Mouse (Mus musculus): ENCODE measurements around the gene Vmn2r15. TPM values are rescaled to one million over a fixed set of nuclear protein-coding genes. Genes with fewer than 3 reads are reported as not detected.

Vmn2r15 gene
- not detected in 2 replicates for polyA plus RNA-seq (2014; fragmentation: Nextera tagmentation; extraction: Ambion mirVana)

GRCm38 (mm10) chr5:109297544-109297943, at the start of gene Vmn2r15:
Vmn2r15 (minus strand) TSS chr5:109297644.
- H3K27ac ChIP-seq (ENCODE audit: low read depth, low read length), result no peak within 1 kb of the TSS
- no peak within 1 kb of the TSS for H3K4me2 ChIP-seq
- no peak within 1 kb of the TSS for H3K4me3 ChIP-seq (ENCODE audit: low read depth, low read length)
- WGBS (ENCODE audit: insufficient replicate concordance), result 48% methylated on average over 3 of the region's 3 CpGs
- ATAC-seq (replicated peaks; ENCODE audit: insufficient number of reproducible peaks, low FRiP score, low TSS enrichment), result no peak
- H3K27me3 ChIP-seq (ENCODE audit: control insufficient read depth, insufficient read depth, low read length), result no peaks in the 10 kb centered on the region
- no peaks in the 10 kb centered on the region for H3K36me3 ChIP-seq (ENCODE audit: control insufficient read depth, insufficient read depth, low read length)
- no peaks in the 10 kb centered on the region; the same call in 1 of the 2 replicates for H3K9me3 ChIP-seq (replicated peaks; ENCODE audit: control insufficient read depth, low read length)
- no peak within 1 kb of the TSS for H3K9ac ChIP-seq (ENCODE audit: low read depth, low read length)
- H3K4me1 ChIP-seq (ENCODE audit: control insufficient read depth, insufficient read depth, low read length), result no peaks in the 10 kb centered on the region

- H3K27me3 ChIP-seq (ENCODE audit: control insufficient read depth, insufficient read depth, low read length), result no peaks in the 10 kb centered on the region
- no peak within 1 kb of the TSS for H3K4me2 ChIP-seq
- H3K4me1 ChIP-seq (ENCODE audit: control insufficient read depth, insufficient read depth, low read length), result no peaks in the 10 kb centered on the region
- H3K27ac ChIP-seq (ENCODE audit: low read depth, low read length), result no peak within 1 kb of the TSS
- ATAC-seq (replicated peaks; ENCODE audit: insufficient number of reproducible peaks, low FRiP score, low TSS enrichment), result no peak
- H3K9me3 ChIP-seq (replicated peaks; ENCODE audit: control insufficient read depth, low read length), result peaks cover 11% of the 10 kb centered on the region
- no peak within 1 kb of the TSS for H3K4me3 ChIP-seq (ENCODE audit: low read depth, low read length)
- H3K36me3 ChIP-seq (ENCODE audit: control insufficient read depth, insufficient read depth, low read length), result no peaks in the 10 kb centered on the region
- whole genome bisulfite sequencing (ENCODE audit: insufficient replicate concordance), result 52% methylated on average over 2 of the region's 2 CpGs
- no peak within 1 kb of the TSS for H3K9ac ChIP-seq (ENCODE audit: low read depth, low read length)
These were observed 32.4 kb upstream of the Vmn2r15 start, which contains the start of gene Vmn2r16 for GRCm38 (mm10) chr5:109329862-109330261. Vmn2r16 (plus strand) TSS chr5:109330162.

GRCm38 (mm10) chr5:109294655-109295054, 2.8 kb downstream of the Vmn2r15 start:
- ATAC-seq (replicated peaks; ENCODE audit: insufficient number of reproducible peaks, low FRiP score, low TSS enrichment), result no peak
- Histone ChIP-seq H3K27ac (ENCODE audit: low read depth, low read length) (no peak overlapping the region), H3K4me3 (ENCODE audit: low read depth, low read length) (no peak overlapping the region), H3K36me3 (ENCODE audit: control insufficient read depth, insufficient read depth, low read length) (no peaks in the 10 kb centered on the region), H3K27me3 (ENCODE audit: control insufficient read depth, insufficient read depth, low read length) (no peaks in the 10 kb centered on the region), H3K4me2 (no peak overlapping the region), H3K9ac (ENCODE audit: low read depth, low read length) (no peak overlapping the region), H3K9me3 (replicated peaks; ENCODE audit: control insufficient read depth, low read length) (no peaks in the 10 kb centered on the region; the same call in 1 of the 2 replicates), H3K4me1 (ENCODE audit: control insufficient read depth, insufficient read depth, low read length) (no peaks in the 10 kb centered on the region)
- WGBS (ENCODE audit: insufficient replicate concordance), result 68% methylated on average over 3 of the region's 3 CpGs

Other genes starting within 250 kb of the Vmn2r15 start
- not detected in 2 replicates for gene Vmn2r11, start 238.1 kb downstream of the Vmn2r15 start, polyA plus RNA-seq (2014; fragmentation: Nextera tagmentation; extraction: Ambion mirVana)
- not detected in 2 replicates for gene Vmn2r12, start 199.7 kb downstream of the Vmn2r15 start, polyA plus RNA-seq (2014; fragmentation: Nextera tagmentation; extraction: Ambion mirVana)
- gene Vmn2r13, start 105.4 kb downstream of the Vmn2r15 start, polyA plus RNA-seq (2014; fragmentation: Nextera tagmentation; extraction: Ambion mirVana), result not detected in 2 replicates
- gene Vmn2r14, start 72.9 kb downstream of the Vmn2r15 start, polyA plus RNA-seq (2014; fragmentation: Nextera tagmentation; extraction: Ambion mirVana), result not detected in 2 replicates
- gene Vmn2r16, start 32.5 kb upstream of the Vmn2r15 start, polyA plus RNA-seq (2014; fragmentation: Nextera tagmentation; extraction: Ambion mirVana), result not detected in 2 replicates
- gene Vmn2r17, start 122.0 kb upstream of the Vmn2r15 start, polyA plus RNA-seq (2014; fragmentation: Nextera tagmentation; extraction: Ambion mirVana), result not detected in 2 replicates